Mouse (Mus musculus): ENCODE measurements around the gene Hspa4l. TPM values are rescaled to one million over a fixed set of nuclear protein-coding genes. Genes with fewer than 3 reads are reported as not detected.
A peak's percentile ranks its signal among the peaks of the same experiment; 100 is the strongest.

Gene Hspa4l
- polyA plus RNA-seq (2014; fragmentation: Nextera tagmentation; extraction: Ambion mirVana): 51.9 and 56.9 TPM in 2 replicates

DNA sequence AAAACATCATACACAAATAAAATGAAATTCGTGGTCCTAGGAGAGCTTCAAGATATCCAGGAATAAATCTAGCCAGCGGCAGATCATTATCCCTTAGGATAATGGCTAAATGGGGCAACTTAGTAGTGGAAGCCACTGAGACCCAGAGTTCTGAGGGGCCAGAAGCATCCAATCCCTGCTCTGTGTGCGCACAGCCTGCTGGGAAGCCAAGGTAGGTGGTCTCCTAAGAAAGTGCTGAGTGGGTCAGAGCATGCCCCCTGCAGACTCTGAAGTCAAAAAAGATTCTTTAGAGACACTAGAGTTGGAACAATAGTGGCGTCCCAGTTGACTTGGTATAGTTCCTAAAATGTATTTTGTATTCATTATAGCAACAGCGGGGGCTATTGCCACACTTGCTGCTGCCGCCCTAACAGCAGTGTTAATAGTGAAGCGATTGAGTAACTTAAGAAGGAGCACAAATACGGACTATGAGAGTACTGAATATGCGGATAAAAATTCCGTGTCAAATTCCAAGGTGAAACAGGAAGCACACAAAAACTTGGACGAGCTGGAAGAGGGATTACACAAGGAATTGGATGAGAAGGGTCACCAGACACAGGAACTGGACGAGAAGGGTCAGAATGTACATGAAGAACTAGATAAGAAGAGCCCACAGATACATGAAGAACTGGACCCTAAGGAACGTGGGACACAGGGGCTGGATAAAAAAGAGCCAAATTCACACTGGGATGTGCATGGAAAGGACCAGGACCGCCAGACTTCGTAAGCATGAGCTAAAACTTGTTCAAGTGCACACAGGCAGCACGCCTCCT lies at the start of gene Hspa4l:
Hspa4l (plus strand) TSS at position 472 of the 812 bp plus-strand sequence.
- Histone ChIP-seq H3K27ac (ENCODE audit: low read depth, low read length) (peak within 1 kb of the TSS; percentile 92), H3K4me2 (ENCODE audit: low read depth, low read length) (peak within 1 kb of the TSS; percentile 80)
- WGBS: 21% methylated on average over 16 of the region's 16 CpGs

DNA sequence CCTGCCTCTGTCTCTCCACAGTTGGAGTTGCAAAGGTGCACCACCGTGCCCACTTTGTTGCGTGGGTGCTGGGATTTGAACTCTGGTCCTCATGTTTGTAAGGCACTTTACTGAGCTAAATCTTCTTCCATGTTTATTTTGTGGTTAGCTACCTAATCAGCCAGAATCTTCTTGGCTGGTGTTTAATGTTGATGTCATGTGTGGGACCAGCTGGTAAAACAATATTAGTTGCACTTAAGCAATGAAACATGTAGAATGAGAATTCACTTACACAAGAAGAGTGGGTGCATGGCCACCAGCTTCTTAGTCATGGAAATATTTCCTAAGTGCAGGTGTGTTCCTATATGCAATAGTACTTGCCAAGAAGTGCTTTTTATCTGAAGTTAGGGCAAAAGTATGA lies 49.1 kb upstream of the Hspa4l start:
- Histone ChIP-seq H3K9ac (replicated peaks; ENCODE audit: low read depth, low read length) (no peak overlapping the region), H3K27me3 (ENCODE audit: control insufficient read depth, insufficient read depth, low read length) (no peaks in the 10 kb centered on the region), H3K9me3 (ENCODE audit: control insufficient read depth, low read length) (no peaks in the 10 kb centered on the region), H3K4me2 (ENCODE audit: low read depth, low read length) (no peak overlapping the region), H3K27ac (ENCODE audit: low read depth, low read length) (no peak overlapping the region), H3K4me3 (ENCODE audit: low read depth, low read length) (no peak overlapping the region), H3K4me1 (ENCODE audit: control insufficient read depth, insufficient read depth, low read length) (no peaks in the 10 kb centered on the region), H3K36me3 (ENCODE audit: control insufficient read depth, insufficient read depth, low read length) (0 out of 2 replicates have a peak, but pooled peaks cover 2% of the 10 kb centered on the region)
- no peak for ATAC-seq (ENCODE audit: low read depth)
- WGBS: 98% methylated on average over 2 of the region's 2 CpGs

More for the DNA sequence above, at the start of gene Hspa4l:
- Histone ChIP-seq H3K4me3 (ENCODE audit: low read depth, low read length) (peak within 1 kb of the TSS; percentile 91), H3K36me3 (ENCODE audit: control insufficient read depth, insufficient read depth, low read length) (no peaks in the 10 kb centered on the region), H3K27me3 (ENCODE audit: control insufficient read depth, insufficient read depth, low read length) (no peaks in the 10 kb centered on the region), H3K4me1 (ENCODE audit: control insufficient read depth, insufficient read depth, low read length) (peaks cover 6% of the 10 kb centered on the region), H3K9ac (replicated peaks; ENCODE audit: low read depth, low read length) (peak within 1 kb of the TSS; percentile 82), H3K9me3 (ENCODE audit: control insufficient read depth, low read length) (no peaks in the 10 kb centered on the region)
- no peak for ATAC-seq (ENCODE audit: low read depth)

DNA sequence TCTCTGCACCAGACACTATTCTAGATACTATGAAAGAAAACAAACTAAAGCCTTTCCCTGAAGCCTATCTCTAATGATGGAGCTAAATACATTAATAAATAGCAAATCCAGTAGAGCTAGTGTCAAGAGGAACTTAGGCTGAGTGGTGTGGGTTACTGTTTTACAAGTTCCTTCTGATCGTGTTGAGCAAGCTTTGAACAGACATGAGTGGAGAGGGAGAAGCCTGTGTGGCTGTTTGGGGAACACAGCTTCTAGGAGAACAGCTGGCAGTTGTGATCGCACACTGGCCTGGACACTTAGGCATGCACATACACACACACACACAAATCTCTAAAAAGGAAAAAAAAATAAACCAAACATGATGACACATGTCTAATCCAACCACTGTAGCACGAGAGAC lies 45.5 kb upstream of the Hspa4l start:
- H3K27me3 ChIP-seq (ENCODE audit: control insufficient read depth, insufficient read depth, low read length): no peaks in the 10 kb centered on the region
- H3K4me1 ChIP-seq (ENCODE audit: control insufficient read depth, insufficient read depth, low read length): no peaks in the 10 kb centered on the region
- H3K4me2 ChIP-seq (ENCODE audit: low read depth, low read length): no peak overlapping the region
- H3K9ac ChIP-seq (replicated peaks; ENCODE audit: low read depth, low read length): no peak overlapping the region
- no peak for ATAC-seq (ENCODE audit: low read depth)
- no peaks in the 10 kb centered on the region for H3K36me3 ChIP-seq (ENCODE audit: control insufficient read depth, insufficient read depth, low read length)
- H3K27ac ChIP-seq (ENCODE audit: low read depth, low read length): no peak overlapping the region
- WGBS: 92% methylated on average over 3 of the region's 3 CpGs
- H3K9me3 ChIP-seq (ENCODE audit: control insufficient read depth, low read length): no peaks in the 10 kb centered on the region
- no peak overlapping the region for H3K4me3 ChIP-seq (ENCODE audit: low read depth, low read length)

DNA sequence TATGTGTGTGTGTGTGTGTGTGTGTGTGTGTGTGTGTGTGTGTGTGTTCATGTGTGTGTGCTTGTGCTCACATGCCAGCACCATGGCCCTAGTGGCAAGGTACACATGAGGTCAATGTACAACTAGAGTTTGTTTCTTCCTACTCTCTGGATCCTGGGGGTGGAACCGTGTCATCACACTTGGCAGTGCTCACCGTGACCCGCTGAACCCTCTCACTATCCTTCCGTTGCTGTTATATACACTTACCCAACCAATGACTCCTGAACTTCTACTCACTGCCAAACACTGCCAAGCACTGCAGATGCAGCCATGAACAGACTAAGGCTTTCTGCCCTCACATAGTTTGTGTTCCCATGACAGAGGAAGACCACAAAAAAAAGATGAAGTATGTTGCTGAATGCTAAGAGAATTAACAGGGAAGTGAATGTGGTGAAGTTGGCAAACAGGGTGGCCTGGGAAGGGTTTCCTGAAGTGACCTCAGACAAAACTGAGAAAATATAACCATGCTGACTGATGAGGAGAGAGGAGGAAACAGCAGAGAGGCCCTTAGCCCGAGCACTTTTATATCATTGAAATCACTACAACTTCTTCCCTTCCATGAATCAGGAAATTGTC lies 39.4 kb upstream of the Hspa4l start:
- H3K4me2 ChIP-seq (ENCODE audit: low read depth, low read length): no peak overlapping the region
- H3K9me3 ChIP-seq (ENCODE audit: control insufficient read depth, low read length): no peaks in the 10 kb centered on the region
- no peak overlapping the region for H3K27ac ChIP-seq (ENCODE audit: low read depth, low read length)
- no peaks in the 10 kb centered on the region for H3K4me1 ChIP-seq (ENCODE audit: control insufficient read depth, insufficient read depth, low read length)
- H3K9ac ChIP-seq (replicated peaks; ENCODE audit: low read depth, low read length): no peak overlapping the region
- H3K36me3 ChIP-seq (ENCODE audit: control insufficient read depth, insufficient read depth, low read length): no peaks in the 10 kb centered on the region
- H3K4me3 ChIP-seq (ENCODE audit: low read depth, low read length): no peak overlapping the region
- no peak for ATAC-seq (ENCODE audit: low read depth)
- H3K27me3 ChIP-seq (ENCODE audit: control insufficient read depth, insufficient read depth, low read length): no peaks in the 10 kb centered on the region
- WGBS: 83% methylated on average over 5 of the region's 5 CpGs

DNA sequence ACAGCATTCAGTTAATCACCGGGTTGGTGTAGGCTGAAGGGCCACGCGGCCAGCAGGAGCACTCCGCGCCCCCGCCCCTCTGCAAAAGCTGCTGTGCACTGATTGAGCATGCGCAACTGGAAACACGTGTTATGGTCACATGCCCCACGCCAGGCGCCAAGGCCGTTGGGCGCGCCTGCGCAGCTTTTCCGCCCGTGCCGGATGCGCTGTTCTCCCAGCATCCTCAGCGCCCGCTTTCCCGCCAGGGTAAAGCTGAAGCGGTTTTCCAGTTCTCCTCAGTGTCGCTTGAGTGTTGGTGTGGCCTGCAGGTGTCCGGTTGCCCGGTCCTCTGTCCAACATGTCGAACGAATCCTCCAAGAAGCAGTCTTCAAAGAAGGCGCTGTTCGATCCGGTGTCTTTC lies 35.6 kb upstream of the Hspa4l start, which contains the start of gene Slc25a31:
Slc25a31 (plus strand) TSS at position 201 of the 400 bp plus-strand sequence.
- Histone ChIP-seq H3K9ac (replicated peaks; ENCODE audit: low read depth, low read length) (no peak within 1 kb of the TSS), H3K4me3 (ENCODE audit: low read depth, low read length) (no peak within 1 kb of the TSS), H3K27me3 (ENCODE audit: control insufficient read depth, insufficient read depth, low read length) (no peaks in the 10 kb centered on the region), H3K4me1 (ENCODE audit: control insufficient read depth, insufficient read depth, low read length) (no peaks in the 10 kb centered on the region), H3K9me3 (ENCODE audit: control insufficient read depth, low read length) (no peaks in the 10 kb centered on the region), H3K36me3 (ENCODE audit: control insufficient read depth, insufficient read depth, low read length) (no peaks in the 10 kb centered on the region), H3K27ac (ENCODE audit: low read depth, low read length) (no peak within 1 kb of the TSS), H3K4me2 (ENCODE audit: low read depth, low read length) (no peak within 1 kb of the TSS)
- no peak for ATAC-seq (ENCODE audit: low read depth)
- WGBS: 89% methylated on average over 30 of the region's 30 CpGs

DNA sequence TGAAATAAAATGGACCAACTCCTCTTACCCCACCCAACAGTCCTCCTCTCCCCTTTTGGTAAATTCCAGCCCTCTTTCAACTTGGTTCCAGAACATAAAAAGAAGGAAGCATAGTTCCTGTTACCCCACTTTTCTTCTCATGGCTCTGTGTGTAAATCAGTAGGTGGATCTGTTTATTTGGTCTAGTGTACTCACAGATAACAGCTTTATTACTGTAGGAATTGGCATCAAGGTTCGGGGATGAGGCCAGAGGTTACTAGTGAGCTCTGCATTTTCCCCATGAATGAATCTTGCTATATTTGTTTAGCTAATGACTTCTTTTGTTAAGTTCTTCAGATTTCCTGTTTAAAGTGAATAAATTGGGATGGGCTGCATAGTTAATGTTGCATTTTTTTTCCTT lies 28.2 kb upstream of the Hspa4l start:
- no peaks in the 10 kb centered on the region for H3K36me3 ChIP-seq (ENCODE audit: control insufficient read depth, insufficient read depth, low read length)
- no peaks in the 10 kb centered on the region for H3K9me3 ChIP-seq (ENCODE audit: control insufficient read depth, low read length)
- no peak overlapping the region for H3K4me2 ChIP-seq (ENCODE audit: low read depth, low read length)
- H3K27ac ChIP-seq (ENCODE audit: low read depth, low read length): no peak overlapping the region
- no peak overlapping the region for H3K9ac ChIP-seq (replicated peaks; ENCODE audit: low read depth, low read length)
- no peaks in the 10 kb centered on the region for H3K4me1 ChIP-seq (ENCODE audit: control insufficient read depth, insufficient read depth, low read length)
- WGBS: 40% methylated on average over 1 of the region's 1 CpGs
- no peak overlapping the region for H3K4me3 ChIP-seq (ENCODE audit: low read depth, low read length)
- no peaks in the 10 kb centered on the region for H3K27me3 ChIP-seq (ENCODE audit: control insufficient read depth, insufficient read depth, low read length)
- no peak for ATAC-seq (ENCODE audit: low read depth)

DNA sequence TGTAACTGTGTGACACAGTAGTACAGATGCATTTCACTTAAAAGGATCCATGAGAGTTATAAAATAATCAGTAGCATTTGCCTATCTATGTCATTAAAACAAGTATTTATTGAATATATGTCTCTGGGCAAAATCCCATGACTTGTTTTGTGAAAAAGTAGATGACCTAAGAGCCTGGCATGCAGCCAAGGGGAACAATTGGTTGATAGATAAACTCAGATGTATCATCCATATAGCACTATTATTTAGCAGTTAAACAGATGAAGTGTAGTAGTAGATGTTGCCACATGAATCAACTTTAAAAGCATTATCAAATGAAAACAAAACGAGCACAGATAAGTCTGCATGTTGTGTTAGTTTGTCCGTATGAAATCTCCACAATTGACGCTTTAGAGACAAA lies 25.3 kb upstream of the Hspa4l start:
- Histone ChIP-seq H3K4me3 (ENCODE audit: low read depth, low read length) (no peak overlapping the region), H3K27ac (ENCODE audit: low read depth, low read length) (no peak overlapping the region), H3K9me3 (ENCODE audit: control insufficient read depth, low read length) (no peaks in the 10 kb centered on the region), H3K36me3 (ENCODE audit: control insufficient read depth, insufficient read depth, low read length) (no peaks in the 10 kb centered on the region), H3K4me2 (ENCODE audit: low read depth, low read length) (no peak overlapping the region), H3K4me1 (ENCODE audit: control insufficient read depth, insufficient read depth, low read length) (no peaks in the 10 kb centered on the region), H3K27me3 (ENCODE audit: control insufficient read depth, insufficient read depth, low read length) (no peaks in the 10 kb centered on the region), H3K9ac (replicated peaks; ENCODE audit: low read depth, low read length) (no peak overlapping the region)
- no peak for ATAC-seq (ENCODE audit: low read depth)
- WGBS: 81% methylated on average over 3 of the region's 3 CpGs

DNA sequence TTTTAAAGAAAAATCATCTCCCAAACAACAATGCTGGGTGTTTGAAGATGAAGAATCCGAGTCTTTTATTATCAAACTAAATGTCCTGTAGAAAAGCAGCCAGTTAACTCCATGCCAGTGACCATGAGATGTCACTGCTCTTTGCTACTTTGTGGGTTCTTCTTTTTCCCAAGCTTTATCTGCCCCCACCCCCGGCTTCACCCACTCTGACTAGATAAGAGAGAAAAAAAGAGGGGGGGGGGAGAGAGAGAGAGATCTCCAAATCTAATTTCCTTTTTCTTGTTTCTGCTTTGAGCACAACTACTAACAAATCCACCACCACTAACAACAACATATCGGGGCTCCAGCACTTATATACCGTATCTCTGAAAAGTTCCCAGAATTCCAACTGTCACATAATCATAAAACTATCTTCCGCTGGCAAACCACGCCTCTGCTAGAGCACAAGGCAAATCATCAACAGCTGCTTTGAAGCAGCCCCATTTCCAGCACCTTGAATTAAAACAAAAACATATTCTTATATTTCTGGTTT lies 5.8 kb upstream of the Hspa4l start:
- no peaks in the 10 kb centered on the region for H3K9me3 ChIP-seq (ENCODE audit: control insufficient read depth, low read length)
- ATAC-seq (ENCODE audit: low read depth): no peak
- 86% methylated on average over 6 of the region's 6 CpGs for WGBS
- no peaks in the 10 kb centered on the region for H3K4me1 ChIP-seq (ENCODE audit: control insufficient read depth, insufficient read depth, low read length)
- H3K27ac ChIP-seq (ENCODE audit: low read depth, low read length): no peak overlapping the region
- no peaks in the 10 kb centered on the region for H3K36me3 ChIP-seq (ENCODE audit: control insufficient read depth, insufficient read depth, low read length)
- H3K4me3 ChIP-seq (ENCODE audit: low read depth, low read length): no peak overlapping the region
- no peak overlapping the region for H3K4me2 ChIP-seq (ENCODE audit: low read depth, low read length)
- no peak overlapping the region for H3K9ac ChIP-seq (replicated peaks; ENCODE audit: low read depth, low read length)
- H3K27me3 ChIP-seq (ENCODE audit: control insufficient read depth, insufficient read depth, low read length): no peaks in the 10 kb centered on the region
